Mouse (Mus musculus) ovary, postnatal 10 days (tissue): Measurements from ENCODE around the gene Hyal1.

Experiments
- DNase-seq: peaks from one replicate; pipeline ENCODE4 v3.0.0; 2022; ENCODE audit warnings: low spot score

Gene Hyal1

DNA sequence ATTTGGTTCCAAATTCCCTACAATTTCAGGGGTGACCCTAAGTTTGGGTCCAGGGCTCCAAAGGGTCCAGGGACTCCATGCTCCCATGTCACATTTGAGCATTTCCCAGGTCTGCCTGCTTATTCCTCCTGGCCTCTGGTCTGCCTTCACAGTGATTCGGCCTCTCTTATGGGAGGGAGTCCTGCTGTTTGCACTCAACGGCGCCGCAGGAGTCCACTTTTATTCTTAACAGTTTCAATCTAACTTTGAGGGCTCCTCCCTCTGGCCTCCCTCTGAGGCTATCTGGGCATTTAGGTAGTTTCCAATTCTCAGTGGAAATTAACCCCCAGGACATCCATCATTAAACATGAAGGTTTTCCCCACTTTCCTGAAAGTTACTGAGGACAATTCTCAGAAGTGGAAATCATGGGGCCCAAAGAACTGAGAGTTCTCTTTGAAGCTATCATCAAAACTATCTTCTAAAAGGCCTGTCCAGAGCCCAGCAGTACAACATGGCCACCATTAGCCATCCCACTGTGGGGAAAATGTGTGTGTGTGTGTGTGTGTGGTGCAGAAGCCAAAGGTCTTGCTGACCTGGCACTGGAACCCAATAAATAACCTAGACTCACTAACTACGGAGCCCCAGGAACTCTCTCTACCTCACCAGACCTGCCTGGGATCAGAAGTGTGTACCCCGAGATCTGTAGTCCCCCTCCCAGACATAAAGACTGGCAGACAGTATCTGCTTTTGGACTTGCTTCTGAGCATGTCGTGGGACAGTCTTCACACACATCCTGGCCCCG lies 17.7 kb downstream of the Hyal1 start:
- DNase-seq, result no peak

DNA sequence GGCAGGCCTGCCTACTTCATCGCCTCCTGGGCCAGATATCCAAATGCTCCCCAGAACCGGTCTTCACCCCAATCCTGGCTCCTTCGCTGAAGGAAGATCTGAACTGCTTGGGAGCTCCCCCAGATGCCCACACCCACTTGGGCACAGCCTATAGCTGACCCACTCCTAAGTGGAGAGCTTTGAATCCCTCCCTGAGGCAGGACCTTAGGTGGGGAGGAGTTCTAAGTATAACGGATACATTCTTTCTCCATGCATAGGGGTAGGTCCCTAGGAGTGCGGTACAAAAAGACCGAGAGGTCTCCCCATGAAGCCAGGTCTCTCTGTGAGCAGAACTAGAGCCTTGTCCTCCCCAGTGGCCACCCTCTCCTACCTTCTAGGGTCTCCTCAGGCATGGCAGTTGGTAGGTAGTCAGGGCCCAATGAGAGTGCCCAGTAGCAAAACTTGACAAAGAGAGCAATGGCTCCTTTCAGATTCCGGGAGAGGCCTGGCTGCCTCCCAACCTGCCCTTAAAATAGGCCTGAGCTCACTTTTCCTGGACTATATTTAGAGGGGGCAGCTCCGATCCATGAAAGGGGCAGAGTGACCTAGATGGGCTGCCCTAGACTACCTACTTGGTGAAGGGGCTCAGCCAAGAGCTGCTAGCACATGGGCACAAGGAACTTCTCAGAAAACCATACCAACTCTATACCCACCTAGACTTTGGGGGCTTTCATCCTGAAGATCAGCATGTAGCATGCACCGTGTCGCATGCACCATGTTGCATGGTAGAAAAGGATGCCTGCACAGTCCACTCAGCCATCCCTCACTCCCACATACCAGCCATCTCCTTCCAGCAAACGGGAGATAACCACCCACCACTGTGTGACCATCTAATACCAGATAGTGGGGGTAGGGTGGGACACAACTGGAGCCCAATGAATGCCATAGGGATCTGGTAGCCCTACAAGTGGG lies 20.2 kb downstream of the Hyal1 start:
- no peak for DNase-seq

DNA sequence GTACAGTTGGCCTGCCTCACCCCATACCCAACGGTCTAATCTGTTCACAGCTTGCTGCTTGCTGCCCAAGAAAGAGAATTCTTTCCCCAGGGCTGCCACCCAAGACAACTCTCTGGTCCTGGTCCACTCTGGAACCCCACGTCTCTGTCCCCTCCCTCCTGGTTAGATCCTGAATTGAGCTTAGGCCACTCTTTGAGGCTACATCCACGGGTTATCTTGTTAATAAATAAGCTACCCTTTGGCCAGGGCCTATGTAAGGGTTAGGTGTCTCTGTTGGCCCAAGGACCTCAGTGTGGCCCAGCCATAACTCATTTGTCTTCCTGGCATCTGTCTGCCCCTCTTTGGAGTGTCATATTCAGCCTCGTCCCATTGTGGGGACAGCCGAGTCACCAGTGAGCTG lies 21.7 kb downstream of the Hyal1 start:
- DNase-seq, result no peak

DNA sequence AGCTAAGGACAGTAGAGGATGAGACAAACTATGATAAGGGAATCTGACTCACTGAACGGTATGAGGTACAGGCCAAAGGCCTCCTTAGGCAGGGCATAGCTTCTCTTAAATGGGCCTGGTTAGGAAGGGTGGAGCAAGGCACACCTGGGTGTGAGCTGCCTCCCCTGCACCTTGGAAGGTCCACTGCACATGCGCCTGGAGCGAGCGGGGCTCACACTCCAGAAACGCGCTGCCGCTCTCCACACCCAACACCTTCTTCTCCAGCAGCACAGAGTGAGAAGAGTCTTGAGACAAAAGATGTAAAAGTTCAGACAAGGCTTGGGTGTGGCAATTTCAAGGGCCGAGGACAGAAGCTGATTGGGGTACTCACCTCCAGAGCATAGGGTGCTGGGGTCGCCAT lies 22.7 kb downstream of the Hyal1 start:
- DNase-seq, result no peak

DNA sequence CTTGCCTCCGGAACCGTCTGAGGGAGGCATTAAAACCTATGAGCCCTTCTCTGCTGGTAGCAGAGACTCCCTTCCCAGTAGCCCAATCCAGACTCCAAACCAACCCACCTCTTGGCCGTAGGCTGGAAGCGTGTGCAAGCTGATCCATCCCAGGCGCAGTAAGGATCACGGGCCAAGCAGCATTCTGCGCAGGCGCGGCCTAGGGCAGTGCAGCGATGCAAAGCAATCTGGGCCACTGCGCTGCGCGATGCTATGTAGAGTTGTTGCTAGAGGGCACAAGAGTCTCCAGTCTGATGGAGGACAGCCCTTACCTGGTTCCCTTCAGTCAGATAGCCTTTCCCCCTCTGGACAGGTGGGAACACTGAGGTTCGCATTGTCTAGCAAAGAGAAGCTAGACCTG lies 23.1 kb downstream of the Hyal1 start:
- no peak for DNase-seq

DNA sequence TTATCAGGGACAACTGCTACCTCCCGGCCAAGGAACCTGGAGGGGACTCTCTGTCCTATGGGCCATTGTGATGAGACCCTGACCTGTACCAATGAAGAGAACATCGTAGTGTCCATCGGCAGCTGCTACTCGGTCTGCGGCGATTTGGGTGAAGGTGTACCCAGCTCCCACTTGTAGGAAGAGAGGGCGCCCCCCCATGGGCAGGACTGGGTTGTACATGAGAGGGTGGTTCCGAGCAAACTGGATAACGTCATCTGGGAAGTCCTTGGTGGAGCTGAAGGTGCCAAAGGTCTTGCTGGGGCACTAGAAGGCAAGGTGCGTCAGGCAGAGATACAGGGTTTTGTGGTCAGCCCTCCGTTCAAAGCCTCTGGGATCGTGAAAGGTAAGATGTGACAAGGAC lies 24.0 kb downstream of the Hyal1 start:
- DNase-seq, result no peak

DNA sequence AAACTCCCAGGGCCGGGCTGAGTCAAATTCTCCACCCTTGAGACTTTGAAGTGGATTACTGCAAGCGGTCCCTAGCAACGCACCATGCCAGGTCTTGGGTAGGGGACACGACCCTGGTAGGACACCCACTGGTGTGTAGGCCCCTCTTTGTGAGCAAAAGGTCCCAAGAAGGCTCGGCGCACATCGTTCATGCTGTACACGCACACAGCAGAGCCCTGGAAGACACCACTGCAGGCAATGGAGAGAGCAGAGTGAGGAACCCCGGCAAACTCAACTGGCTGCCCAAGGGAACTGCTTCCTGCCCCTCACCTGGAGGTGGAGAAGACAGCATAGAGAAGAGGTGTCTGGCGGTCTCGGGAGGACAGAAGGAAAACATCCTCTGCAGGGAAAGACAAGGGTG lies 24.5 kb downstream of the Hyal1 start:
- DNase-seq, result no peak

DNA sequence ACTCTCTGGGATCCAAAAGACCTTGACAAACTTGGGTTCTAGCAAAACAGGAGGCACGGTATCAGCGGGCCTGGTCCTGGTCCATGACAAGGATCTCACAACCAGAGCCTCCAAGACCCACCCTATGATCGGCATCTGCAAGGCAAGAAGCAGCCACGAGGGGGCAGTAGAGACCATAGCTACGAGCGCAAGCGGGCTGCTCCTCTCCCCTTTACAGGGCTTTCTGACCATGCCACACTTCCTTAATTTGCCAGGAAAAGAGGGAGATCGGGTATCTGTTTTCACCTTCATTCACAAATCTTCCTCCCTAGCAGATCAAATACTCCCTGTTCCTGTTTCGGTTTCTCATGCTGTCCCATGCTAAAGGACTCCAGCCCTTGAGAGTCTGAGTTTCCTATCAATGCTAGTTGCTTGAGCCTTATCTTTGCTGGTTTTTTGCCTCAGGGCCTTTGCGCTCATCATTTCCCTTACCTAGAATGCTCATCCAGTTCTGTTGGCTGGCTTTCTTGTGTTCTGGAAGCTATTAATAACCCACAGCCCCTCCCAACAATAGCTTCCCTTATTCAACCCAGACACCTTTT lies 25.4 kb downstream of the Hyal1 start:
- DNase-seq, result peak; percentile 97

DNA sequence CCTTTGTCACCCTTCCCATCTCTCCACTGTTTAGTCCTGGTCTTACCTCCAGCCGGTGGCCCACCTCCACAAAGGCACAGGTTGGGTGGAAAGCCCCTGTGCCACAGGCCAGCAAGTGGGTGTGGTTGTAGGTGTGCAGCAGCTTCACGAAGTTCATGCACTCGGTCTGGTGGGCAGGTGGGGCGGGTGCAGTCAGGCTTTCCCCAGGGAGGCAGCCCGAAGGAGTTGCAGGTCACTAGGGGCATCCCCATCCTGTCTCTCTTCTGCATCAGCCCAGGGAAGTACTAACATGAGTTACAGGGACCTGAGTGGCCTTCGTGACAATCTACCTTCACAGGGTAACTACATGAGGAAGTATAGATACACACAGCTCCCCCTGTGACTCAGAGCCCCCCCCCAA lies 26.5 kb downstream of the Hyal1 start:
- DNase-seq, result no peak

DNA sequence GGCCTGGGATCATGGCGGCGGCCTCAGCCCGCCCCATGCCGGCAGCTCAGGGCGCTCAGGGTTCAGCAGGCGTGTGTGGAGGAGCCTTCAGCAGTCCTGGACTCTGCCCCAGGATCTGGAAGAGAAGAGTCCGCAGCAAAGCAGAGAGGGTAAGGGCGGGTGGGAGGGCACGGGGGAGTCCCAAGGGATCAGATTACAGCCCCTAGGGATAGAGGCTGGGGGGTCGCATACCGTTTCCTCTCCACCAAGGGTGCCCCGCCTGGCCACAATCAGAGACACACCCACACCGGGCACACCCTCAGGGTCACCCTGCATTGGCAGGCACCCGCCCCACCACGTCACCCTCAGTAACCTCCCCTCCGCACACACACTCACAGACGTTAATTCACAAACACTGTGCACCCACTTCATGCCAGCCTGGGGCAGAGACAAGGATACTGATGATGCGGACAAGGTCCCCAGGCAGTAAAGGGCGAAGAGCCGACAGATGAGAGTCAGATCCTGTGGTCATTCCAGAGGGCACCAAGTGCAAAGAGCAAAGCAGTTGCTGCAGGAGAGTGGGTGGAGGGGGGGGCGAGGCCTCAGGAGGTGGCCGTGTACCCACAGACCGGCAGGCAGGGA lies 28.4 kb downstream of the Hyal1 start:
- no peak for DNase-seq

DNA sequence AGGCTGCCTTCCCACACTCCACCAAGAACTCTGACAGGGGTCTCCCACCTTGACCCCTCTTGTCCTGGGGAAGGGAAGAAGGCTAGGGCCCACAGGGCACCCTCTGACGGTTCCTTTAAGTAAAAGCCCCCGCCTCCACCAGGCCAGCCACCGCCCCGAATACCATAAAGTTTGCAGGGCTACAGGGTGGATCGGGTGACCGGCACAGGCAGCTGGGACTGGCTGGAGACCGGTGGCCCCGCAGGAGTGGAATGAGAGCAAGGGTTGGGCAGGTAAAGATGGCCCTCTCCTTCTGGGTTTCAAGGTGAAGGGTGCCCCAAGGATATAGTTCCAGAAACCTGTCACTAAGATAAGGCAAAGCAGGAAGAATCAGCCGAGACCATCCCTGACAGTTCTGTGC lies 29.9 kb downstream of the Hyal1 start:
- DNase-seq, result no peak

DNA sequence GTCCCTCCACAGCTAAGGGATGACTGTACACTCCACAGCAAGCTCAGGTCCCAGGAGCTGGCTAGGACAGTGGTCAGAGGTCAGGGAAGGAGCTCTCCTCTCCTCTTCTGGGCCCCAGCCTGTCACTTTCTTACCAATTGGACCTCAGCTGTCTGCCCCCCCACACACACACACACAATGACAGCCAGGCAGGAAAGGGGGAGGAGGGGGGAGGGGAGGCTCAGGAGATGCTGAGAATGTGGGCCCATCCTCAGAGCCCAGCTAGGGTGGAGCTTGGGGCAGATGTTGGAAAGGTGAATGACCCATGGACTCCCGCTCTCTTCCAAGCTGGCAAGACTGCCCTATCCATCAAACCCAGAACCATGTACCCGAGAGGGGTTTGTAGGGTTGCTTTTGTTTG lies 30.3 kb downstream of the Hyal1 start:
- no peak for DNase-seq

DNA sequence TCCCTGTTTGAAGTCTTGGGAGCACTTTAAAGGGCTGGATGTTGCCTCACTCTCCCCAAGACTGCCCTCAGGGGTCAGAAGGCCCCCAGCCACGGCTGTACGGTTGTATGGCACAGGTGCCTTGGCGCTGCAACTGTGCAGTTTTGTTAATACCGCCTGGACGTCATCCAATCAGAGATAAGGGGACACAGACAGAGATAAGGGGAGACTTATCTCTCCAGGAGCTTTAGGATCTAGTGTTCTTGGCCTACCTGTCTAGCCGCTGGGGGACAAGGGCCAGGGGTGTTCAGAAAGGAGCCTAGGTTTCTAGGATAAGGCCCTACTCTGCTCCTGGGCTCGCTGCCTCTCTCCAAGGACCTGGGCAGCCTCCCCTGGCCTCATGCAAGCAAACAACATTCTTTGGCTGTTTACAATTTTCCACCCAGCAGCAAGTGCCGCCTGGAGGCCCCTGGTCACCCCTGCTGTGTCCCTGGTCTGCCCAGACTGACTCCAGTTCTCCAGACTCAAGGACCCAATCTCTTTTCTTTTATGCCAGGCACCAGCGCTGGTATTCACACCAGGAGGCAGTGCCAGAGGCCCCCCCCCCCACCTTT lies 31.0 kb downstream of the Hyal1 start:
- DNase-seq, result no peak

DNA sequence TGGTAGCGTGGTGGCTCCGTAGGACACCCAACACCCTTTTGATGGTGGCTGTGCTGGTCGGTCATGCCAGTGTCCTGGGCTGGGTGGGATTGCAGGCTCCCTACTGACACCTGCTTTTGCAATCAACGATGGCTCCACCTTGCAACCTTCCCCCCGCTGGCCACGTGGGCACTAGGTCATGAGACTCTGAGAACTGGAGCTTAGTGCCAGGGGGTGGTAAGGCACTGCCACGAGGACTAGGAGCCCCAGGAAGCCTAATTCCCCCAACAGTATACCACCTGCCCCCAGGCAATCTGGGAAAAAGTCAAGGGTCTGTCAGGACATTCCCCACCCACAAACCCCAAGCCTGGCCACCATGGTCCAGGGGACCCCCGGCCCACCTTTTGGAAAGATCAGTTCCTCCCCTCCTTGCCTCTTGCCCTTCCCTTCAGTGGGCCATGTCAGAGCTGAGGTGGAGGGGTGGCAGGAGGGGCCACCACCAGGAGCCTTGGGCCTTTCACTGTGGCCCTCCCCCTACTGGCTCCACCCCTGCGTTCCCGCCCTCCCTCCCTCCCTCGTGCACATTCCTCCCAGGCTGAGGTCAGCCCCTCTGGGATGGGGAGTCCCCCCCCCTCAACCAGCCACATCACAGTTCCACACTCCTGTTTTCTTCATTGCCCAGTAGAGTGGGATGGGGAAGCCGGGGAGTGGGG lies 32.2 kb downstream of the Hyal1 start, which contains the start of gene Sema3b:
Gene Sema3b, minus strand, starts transcription at position 489 of the 692 bp plus-strand sequence.
- no peak for DNase-seq

DNA sequence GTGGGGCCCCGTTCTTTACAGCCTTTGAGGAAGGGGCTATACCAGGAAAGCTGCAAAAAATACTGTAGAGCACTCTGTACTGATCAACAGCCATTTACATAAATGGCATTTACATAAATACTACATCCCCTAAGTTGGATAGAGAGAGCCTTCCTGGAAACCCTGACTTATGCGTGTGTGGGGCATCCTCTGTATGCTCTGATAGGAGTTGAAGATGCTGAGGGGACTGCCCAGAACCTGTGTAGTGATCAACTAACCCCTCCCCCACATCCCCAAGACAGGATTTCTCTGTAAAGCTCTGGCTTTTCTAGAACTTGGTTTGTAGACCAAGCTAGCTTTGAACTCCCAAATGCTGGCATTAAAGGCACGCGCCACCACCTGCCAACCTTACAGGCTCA lies 32.7 kb downstream of the Hyal1 start:
- DNase-seq, result no peak

DNA sequence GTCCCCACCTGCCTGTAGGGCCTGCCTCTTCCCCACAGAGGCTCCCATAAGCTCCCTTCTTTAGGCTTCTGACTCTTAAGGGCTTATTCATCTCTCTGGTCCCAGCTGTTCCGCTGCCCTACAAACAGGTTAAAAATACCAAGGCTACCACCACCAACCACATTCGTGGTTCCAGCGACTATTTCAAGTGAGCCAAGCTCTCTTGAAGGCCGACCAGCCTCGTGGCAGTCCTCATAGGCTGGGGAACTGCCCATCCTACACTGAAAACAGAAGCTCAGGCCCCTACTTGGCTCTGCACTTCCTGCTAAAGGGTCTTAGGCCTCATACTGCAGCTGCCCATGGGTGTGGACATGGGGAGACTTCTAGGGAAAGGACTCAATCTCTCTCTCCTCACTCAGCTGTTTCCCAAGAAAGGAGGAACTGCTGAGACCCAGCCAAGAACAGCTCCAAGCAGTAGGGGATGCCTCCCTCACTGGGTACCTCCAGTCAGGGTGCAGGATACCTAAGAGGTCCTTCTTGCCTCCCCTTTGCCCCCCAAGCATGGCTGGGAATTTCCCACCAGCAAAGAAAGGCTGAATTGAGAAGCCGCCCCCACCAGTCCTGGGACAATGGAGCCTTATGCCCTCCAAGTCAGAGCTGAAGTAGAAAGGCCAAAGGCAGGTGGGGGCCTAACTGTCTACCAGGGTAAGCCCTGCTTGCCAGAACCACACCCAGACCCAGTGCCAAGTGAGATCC lies 34.9 kb downstream of the Hyal1 start:
- DNase-seq, result no peak

DNA sequence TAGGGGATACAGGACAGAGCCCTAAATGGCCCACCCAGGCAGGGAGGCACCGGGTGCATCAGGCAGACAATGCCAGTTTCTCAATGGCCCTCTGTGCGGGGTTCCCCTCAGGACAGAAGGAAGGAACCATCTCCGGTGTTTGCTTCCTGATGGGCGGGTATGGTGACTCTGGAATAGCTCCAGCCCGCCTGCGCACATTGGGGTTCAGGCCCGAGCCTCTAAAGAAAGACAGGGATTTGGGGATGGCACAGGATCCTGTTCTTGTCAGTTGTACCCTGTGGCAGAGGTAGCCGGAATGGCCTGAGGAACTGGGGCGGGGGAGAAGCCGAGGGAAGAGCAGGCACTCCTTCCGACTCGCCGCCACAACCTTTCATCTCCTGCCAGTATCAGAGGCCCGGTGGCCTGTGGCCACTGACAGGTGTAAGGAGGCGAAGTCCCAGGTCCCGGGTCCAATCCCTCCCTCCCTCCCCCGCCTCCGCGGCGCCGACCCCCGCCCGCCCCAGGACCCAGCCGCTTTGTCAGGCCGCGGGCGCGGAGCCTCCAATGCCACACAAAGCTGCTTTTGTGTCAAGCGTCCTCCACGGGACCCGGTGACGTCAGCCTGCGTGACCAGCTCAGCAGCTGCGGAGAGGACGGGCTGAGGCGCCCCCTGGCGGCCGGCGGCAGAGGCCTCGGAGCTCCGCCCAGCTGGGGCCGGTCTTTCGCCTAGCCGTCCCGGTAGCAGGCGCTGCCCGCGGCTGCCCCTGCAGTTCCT lies 35.6 kb downstream of the Hyal1 start:
- DNase-seq, result peak; percentile 96

DNA sequence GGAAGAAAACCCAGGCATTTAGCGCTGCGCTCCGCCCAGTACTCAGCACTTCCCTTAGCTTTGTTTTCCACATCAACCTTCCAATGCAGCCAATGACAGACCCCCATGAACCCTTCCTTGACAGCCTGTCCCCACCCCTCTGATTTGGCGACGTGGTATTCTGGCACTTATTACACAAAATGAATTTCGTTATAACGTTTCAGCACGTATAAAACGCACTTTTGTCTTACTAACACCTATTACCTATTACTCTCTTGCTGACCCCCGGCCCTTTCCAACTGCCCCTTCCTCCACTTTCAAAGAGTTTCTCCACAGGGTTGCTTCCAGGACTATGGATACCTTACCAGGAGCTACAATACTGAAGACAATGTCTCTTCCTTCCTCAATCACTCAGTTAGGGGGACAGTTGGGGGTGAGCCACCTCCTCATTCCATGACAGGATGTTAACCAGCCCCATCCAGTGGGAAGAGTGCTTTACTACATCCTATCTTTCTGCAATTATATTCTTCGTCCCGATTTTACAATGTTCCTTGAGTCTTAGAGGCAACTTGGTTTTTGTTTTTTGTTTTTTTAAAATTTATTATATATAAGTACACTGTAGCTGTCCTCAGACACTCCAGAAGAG lies 36.3 kb downstream of the Hyal1 start:
- no peak for DNase-seq

DNA sequence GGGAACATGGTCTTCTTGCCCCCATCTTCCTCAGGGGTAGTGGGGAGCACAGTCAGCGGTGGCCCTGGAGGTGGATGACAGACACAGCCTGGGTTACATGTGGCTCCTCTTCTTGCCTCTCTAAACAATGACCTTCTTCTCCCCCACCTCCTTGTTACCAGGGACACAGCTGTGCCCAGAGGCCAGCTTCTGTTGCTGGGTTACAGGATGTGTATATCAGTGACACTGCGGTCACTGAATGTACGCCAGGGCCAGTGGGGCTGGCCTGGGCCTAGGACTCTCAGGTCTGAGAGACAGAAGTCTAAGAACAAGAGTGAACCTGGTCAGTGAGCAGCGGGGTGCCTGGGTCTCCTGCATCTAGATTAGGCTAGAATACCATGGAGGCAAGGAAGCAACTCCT lies 38.3 kb downstream of the Hyal1 start:
- no peak for DNase-seq
